Mouse (Mus musculus) yolk sac, embryonic 10.5 days (tissue): Measurements from ENCODE around the gene St5.

Experiments used
- DNase-seq: peaks from one replicate; pipeline ENCODE4 v3.0.0-alpha.2; 2017; ENCODE audit warnings: low spot score

Gene St5

GRCm38 (mm10) chr7:109525740-109526663, 177.4 kb downstream of the St5 start:
- DNase-seq, result peak; percentile 48

GRCm38 (mm10) chr7:109524763-109525162, 178.6 kb downstream of the St5 start:
- no peak for DNase-seq

- no peak for DNase-seq
Observed at GRCm38 (mm10) chr7:109524442-109524744, 179.0 kb downstream of the St5 start.

- no peak for DNase-seq
Observed at GRCm38 (mm10) chr7:109523741-109524441, 179.5 kb downstream of the St5 start.

- DNase-seq, result no peak
Observed at GRCm38 (mm10) chr7:109523304-109523703, 180.1 kb downstream of the St5 start.

GRCm38 (mm10) chr7:109522084-109522483, 181.3 kb downstream of the St5 start:
- no peak for DNase-seq

GRCm38 (mm10) chr7:109519936-109520335, 183.5 kb downstream of the St5 start:
- no peak for DNase-seq

- peak; percentile 97 for DNase-seq
Observed at GRCm38 (mm10) chr7:109518838-109519696, 184.3 kb downstream of the St5 start, which contains the start of gene Rpl27a. TSS of gene Rpl27a (plus strand) at chr7:109519147.

- peak; percentile 29 for DNase-seq
Observed at GRCm38 (mm10) chr7:109518036-109518681, 185.2 kb downstream of the St5 start.

GRCm38 (mm10) chr7:109516500-109516899, 186.9 kb downstream of the St5 start:
- no peak for DNase-seq

- DNase-seq, result no peak
Observed at GRCm38 (mm10) chr7:109511838-109512237, 191.6 kb downstream of the St5 start.

GRCm38 (mm10) chr7:109510799-109511198, 192.6 kb downstream of the St5 start:
- DNase-seq, result no peak

- DNase-seq, result no peak
Observed at GRCm38 (mm10) chr7:109508034-109508433, 195.4 kb downstream of the St5 start, which contains the start of gene Trim66. TSS of gene Trim66 (minus strand) at chr7:109508134.

GRCm38 (mm10) chr7:109507572-109507971, 195.8 kb downstream of the St5 start:
- DNase-seq, result no peak

- no peak for DNase-seq
Observed at GRCm38 (mm10) chr7:109507119-109507518, 196.3 kb downstream of the St5 start.

GRCm38 (mm10) chr7:109497507-109497906, 205.9 kb downstream of the St5 start:
- no peak for DNase-seq

GRCm38 (mm10) chr7:109493319-109494316, 209.8 kb downstream of the St5 start:
- no peak for DNase-seq

- no peak for DNase-seq
Observed at GRCm38 (mm10) chr7:109492616-109493318, 210.6 kb downstream of the St5 start.

GRCm38 (mm10) chr7:109484221-109484620, 219.2 kb downstream of the St5 start:
- no peak for DNase-seq

- no peak for DNase-seq
Observed at GRCm38 (mm10) chr7:109480765-109481197, 222.6 kb downstream of the St5 start.
